Mouse (Mus musculus): ENCODE results near the gene Adgrg5.

Gene Adgrg5

DNA sequence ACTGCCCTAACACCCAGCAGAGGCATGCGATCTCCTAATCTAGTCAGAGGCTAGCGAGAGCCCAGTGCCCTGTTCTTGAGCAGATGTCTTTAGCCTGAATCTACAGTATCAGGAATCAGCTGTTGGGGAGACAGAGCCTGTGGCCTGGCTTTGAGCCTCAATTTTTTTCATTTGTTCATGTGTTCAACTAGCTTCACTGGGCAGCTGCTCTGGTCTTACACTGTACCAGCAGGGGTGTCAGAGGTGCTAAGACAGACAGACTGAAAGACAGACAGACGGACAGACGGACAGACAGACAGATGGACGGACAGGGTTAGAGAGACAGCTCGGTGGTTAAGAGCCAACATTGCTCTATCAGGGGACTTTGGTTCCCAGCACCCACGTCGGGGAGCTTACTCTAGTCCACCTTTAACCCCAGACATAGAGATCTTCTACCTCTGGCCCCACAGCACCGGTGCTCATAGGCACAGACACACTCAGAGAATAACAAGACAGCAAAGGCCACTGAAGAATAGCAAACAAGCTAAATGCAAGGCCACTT, 68.0 kb downstream of the Adgrg5 start:
- CTCF ChIA-PET, result interaction anchor here (0.6 to 1.8 kb wide), 9 partner anchors 10 to 572 kb away, joined by 3 to 17 read pairs (median 5); no protein-coding TSS in a partner anchor
- POLR2A ChIA-PET, result interaction anchor here in 3 of 4 experiments (0.6 to 1.7 kb wide), 8 partner anchors 9 to 341 kb away, joined by 3 to 8 read pairs (median 3); partner anchors contain the start of genes Usb1 (in 1 of the 3) and Zfp319 (in 1 of the 3)

DNA sequence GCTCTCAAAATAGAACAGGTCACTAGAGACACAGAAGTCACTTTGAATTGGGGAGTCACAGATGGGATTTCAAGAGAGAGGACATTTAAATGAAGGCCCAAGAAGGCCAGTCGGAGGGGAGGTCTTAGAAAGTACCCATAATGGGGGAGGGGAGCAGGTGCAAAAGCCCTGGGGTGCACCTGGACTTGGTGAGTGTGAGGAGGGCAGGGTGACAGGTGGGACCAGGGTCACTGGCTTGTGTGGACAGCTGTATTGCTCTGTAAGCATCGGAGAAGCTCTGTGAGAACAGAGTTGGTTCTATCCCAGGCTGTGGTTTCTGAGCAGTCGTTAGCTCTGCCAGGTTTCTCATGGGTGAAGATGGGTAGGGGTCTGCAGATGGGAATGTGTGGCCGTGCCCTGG, 68.5 kb downstream of the Adgrg5 start:
- CTCF ChIA-PET, result interaction anchor here (0.6 to 1.8 kb wide), 10 partner anchors 9 to 1025 kb away, joined by 3 to 17 read pairs (median 4); no protein-coding TSS in a partner anchor
- POLR2A ChIA-PET, result interaction anchor here in 3 of 4 experiments (0.7 to 1.7 kb wide), 6 partner anchors 9 to 340 kb away, joined by 3 to 8 read pairs (median 4); partner anchors contain the start of genes Usb1 (in 1 of the 3) and Zfp319 (in 1 of the 3)

DNA sequence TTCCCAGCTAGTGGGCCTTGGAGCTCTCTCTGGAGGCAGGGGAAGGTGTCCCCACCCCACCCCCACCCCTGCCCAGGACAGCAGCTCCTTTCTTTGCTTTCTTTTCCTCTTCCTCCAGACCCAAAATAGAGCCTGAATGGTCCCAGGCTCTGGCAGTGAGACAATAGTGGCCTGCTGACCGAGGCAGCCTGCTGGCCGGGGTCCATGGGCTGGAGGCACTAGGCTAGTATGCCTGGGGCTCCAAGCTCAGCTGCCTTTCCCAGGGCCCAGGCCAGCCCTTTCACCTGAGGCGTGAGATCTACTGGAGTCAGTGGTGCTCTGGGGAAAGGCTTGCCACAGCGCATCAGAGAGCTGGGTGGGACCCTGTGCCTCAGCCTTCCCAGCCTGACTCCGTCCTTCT, 69.0 kb downstream of the Adgrg5 start:
- CTCF ChIA-PET, result interaction anchor here (0.5 to 2.0 kb wide), 12 partner anchors 9 to 1024 kb away, joined by 3 to 10 read pairs (median 4); no protein-coding TSS in a partner anchor
- POLR2A ChIA-PET, result interaction anchor here in 3 of 4 experiments (0.8 to 1.8 kb wide), 5 partner anchors 8 to 88 kb away, joined by 3 to 8 read pairs (median 4); partner anchors contain the start of gene Katnb1 (in 1 of the 3)

Data from embryonic stem cell, embryonic (primary cell).